Mouse (Mus musculus): ENCODE measurements at regions not wholly inside any gene's neighbourhood (a gene's known extent, or its start where the extent isn't known, plus 50 kb on each side); places are given as distances from the start of the nearest gene placed in this dataset.

GRCm38 (mm10) chr11:38224300-38224699, 988.5 kb upstream of the Tenm2 start:
- DNase-seq (ENCODE audit: extremely low spot score in 1 of 2, low spot score in 2 of 2): no peak
- intact Hi-C loops (cut with DNase I): no loop called here

GRCm38 (mm10) chr11:38203347-38203746, 967.6 kb upstream of the Tenm2 start:
- no peak for DNase-seq (ENCODE audit: extremely low spot score in 1 of 2, low spot score in 2 of 2)
- intact Hi-C loops (cut with DNase I): no loop called here

- DNase-seq (ENCODE audit: extremely low spot score in 1 of 2, low spot score in 2 of 2): peak in 1 of 2 experiments; percentile 4
- intact Hi-C loops (cut with DNase I): no loop called here
These were observed 965.5 kb upstream of the Tenm2 start for GRCm38 (mm10) chr11:38201136-38201741.

- no peak for DNase-seq (ENCODE audit: extremely low spot score in 1 of 2, low spot score in 2 of 2)
These were observed 958.0 kb upstream of the Tenm2 start for GRCm38 (mm10) chr11:38193719-38194118.

GRCm38 (mm10) chr11:38191895-38192547, 956.3 kb upstream of the Tenm2 start:
- DNase-seq (ENCODE audit: extremely low spot score in 1 of 2, low spot score in 2 of 2): no peak
- intact Hi-C loops (cut with DNase I): no loop called here

More at GRCm38 (mm10) chr11:38193719-38194118, 958.0 kb upstream of the Tenm2 start:
- intact Hi-C loops (cut with DNase I): no loop called here

GRCm38 (mm10) chr11:38191437-38191836, 955.7 kb upstream of the Tenm2 start:
- intact Hi-C loops (cut with DNase I): no loop called here
- DNase-seq (ENCODE audit: extremely low spot score in 1 of 2, low spot score in 2 of 2): no peak

- intact Hi-C loops (cut with DNase I): no loop called here
- DNase-seq (ENCODE audit: extremely low spot score in 1 of 2, low spot score in 2 of 2): no peak
These were observed 935.0 kb upstream of the Tenm2 start for GRCm38 (mm10) chr11:38170721-38171120.

- intact Hi-C loops (cut with DNase I): no loop called here
- no peak for DNase-seq (ENCODE audit: extremely low spot score in 1 of 2, low spot score in 2 of 2)
These were observed 922.5 kb upstream of the Tenm2 start for GRCm38 (mm10) chr11:38158310-38158709.

- DNase-seq (ENCODE audit: extremely low spot score in 1 of 2, low spot score in 2 of 2): no peak
- intact Hi-C loops (cut with DNase I): no loop called here
These were observed 921.2 kb upstream of the Tenm2 start for GRCm38 (mm10) chr11:38156944-38157343.

GRCm38 (mm10) chr11:38155706-38156105, 919.9 kb upstream of the Tenm2 start:
- no peak for DNase-seq (ENCODE audit: extremely low spot score in 1 of 2, low spot score in 2 of 2)
- intact Hi-C loops (cut with DNase I): no loop called here

GRCm38 (mm10) chr11:38143436-38143835, 907.7 kb upstream of the Tenm2 start:
- no peak for DNase-seq (ENCODE audit: extremely low spot score in 1 of 2, low spot score in 2 of 2)
- intact Hi-C loops (cut with DNase I): no loop called here

- DNase-seq (ENCODE audit: extremely low spot score in 1 of 2, low spot score in 2 of 2): no peak
- intact Hi-C loops (cut with DNase I): no loop called here
These were observed 893.1 kb upstream of the Tenm2 start for GRCm38 (mm10) chr11:38128851-38129250.

GRCm38 (mm10) chr11:38123789-38124330, 888.1 kb upstream of the Tenm2 start:
- intact Hi-C loops (cut with DNase I): no loop called here
- no peak for DNase-seq (ENCODE audit: extremely low spot score in 1 of 2, low spot score in 2 of 2)

GRCm38 (mm10) chr11:38122474-38122873, 886.7 kb upstream of the Tenm2 start:
- DNase-seq (ENCODE audit: extremely low spot score in 1 of 2, low spot score in 2 of 2): no peak
- intact Hi-C loops (cut with DNase I): no loop called here

- no peak for DNase-seq (ENCODE audit: extremely low spot score in 1 of 2, low spot score in 2 of 2)
- intact Hi-C loops (cut with DNase I): no loop called here
These were observed 885.4 kb upstream of the Tenm2 start for GRCm38 (mm10) chr11:38121051-38121616.

GRCm38 (mm10) chr11:38117741-38118140, 882.0 kb upstream of the Tenm2 start:
- no peak for DNase-seq (ENCODE audit: extremely low spot score in 1 of 2, low spot score in 2 of 2)

GRCm38 (mm10) chr11:38092202-38092601, 856.4 kb upstream of the Tenm2 start:
- intact Hi-C loops (cut with DNase I): no loop called here
- no peak for DNase-seq (ENCODE audit: extremely low spot score in 1 of 2, low spot score in 2 of 2)

More at GRCm38 (mm10) chr11:38117741-38118140, 882.0 kb upstream of the Tenm2 start:
- intact Hi-C loops (cut with DNase I): no loop called here

- intact Hi-C loops (cut with DNase I): no loop called here
These were observed 839.5 kb upstream of the Tenm2 start for GRCm38 (mm10) chr11:38075171-38075732.

GRCm38 (mm10) chr11:38069635-38070034, 833.9 kb upstream of the Tenm2 start:
- intact Hi-C loops (cut with DNase I): no loop called here
- peak in 1 of 2 experiments; percentile 10 for DNase-seq (ENCODE audit: extremely low spot score in 1 of 2, low spot score in 2 of 2)

More at GRCm38 (mm10) chr11:38075171-38075732, 839.5 kb upstream of the Tenm2 start:
- no peak for DNase-seq (ENCODE audit: extremely low spot score in 1 of 2, low spot score in 2 of 2)

GRCm38 (mm10) chr11:38067682-38068081, 831.9 kb upstream of the Tenm2 start:
- no peak for DNase-seq (ENCODE audit: extremely low spot score in 1 of 2, low spot score in 2 of 2)
- intact Hi-C loops (cut with DNase I): no loop called here
